Mouse (Mus musculus) G1E (cell line): ENCODE measurements around the gene Btg4. TPM values are rescaled to one million over a fixed set of nuclear protein-coding genes. Genes with fewer than 3 reads are reported as not detected.
"Not testable (repeated sequence)": the region's sequence is repeated elsewhere in the genome, so short reads cannot be mapped to it uniquely, and the experiment has no call there.

Experiments used
- ATAC-seq: 2 replicates; pipeline ENCODE4 v1.8.0; 2016; ENCODE audit warnings: mild to moderate bottlenecking; ENCODE audit not compliant: insufficient number of reproducible peaks, poor library complexity, low FRiP score, severe bottlenecking; ENCODE audit errors: extremely low read depth
- DNase-seq: peaks from one replicate; pipeline ENCODE4 v3.0.0; 2012; ENCODE audit warnings: low spot score
- H3K27me3 ChIP-seq: 2 replicates; pipeline ENCODE4 v1.6.1; 2012; ENCODE audit warnings: mild to moderate bottlenecking, low read length, inconsistent platforms; ENCODE audit not compliant: insufficient read depth
- H3K36me3 ChIP-seq: replicated peaks from 2 replicates; pipeline ENCODE3; 2012; ENCODE audit warnings: mild to moderate bottlenecking, inconsistent platforms
- H3K4me1 ChIP-seq: 2 replicates; pipeline ENCODE4 v1.6.1; 2012; ENCODE audit warnings: low read depth, low read length, inconsistent platforms, mixed read lengths; ENCODE audit not compliant: insufficient read depth
- H3K4me3 ChIP-seq: 2 replicates; pipeline ENCODE4 v1.5.1; 2012; ENCODE audit warnings: low read depth, mild to moderate bottlenecking, inconsistent platforms, low read length, moderate library complexity, mixed read lengths
- H3K9me3 ChIP-seq: replicated peaks from 2 replicates; pipeline ENCODE4 v1.6.1; 2012; ENCODE audit warnings: inconsistent platforms
- CTCF ChIP-seq: IDR thresholded peaks from 2 replicates; pipeline ENCODE4 v1.5.1; 2012; ENCODE audit warnings: low read depth, low read length, inconsistent platforms, mixed read lengths
- GATA1 ChIP-seq: IDR thresholded peaks from 2 replicates; pipeline ENCODE4 v1.6.1; 2012; ENCODE audit warnings: borderline replicate concordance, low read length, inconsistent platforms, mixed read lengths
- GATA2 ChIP-seq: IDR thresholded peaks from 2 replicates; pipeline ENCODE4 v1.6.1; 2012; ENCODE audit warnings: low read depth, low read length, inconsistent platforms, borderline replicate concordance
- POLR2AphosphoS5 ChIP-seq: IDR thresholded peaks from 2 replicates; pipeline ENCODE4 v1.6.1; 2012; ENCODE audit warnings: low read depth, low read length, inconsistent platforms; ENCODE audit not compliant: insufficient replicate concordance
- TAL1 ChIP-seq: conservative IDR thresholded peaks from 2 replicates; pipeline ENCODE4 v1.6.1; 2012; ENCODE audit warnings: low read depth, low read length, inconsistent platforms, mixed read lengths
- polyA plus RNA-seq: library from polyadenylated mRNA; stranded (reverse); fragments of >175 nt; gene quantifications from 2 replicates; pipeline ENCODE4 v1.2.3, GENCODE M21; 2012
- total RNA-seq, 2 experiments: library from RNA; stranded (forward) in 1 of 2; stranded (reverse) in 1 of 2; fragments of 200-1000 nt in 1 of 2; fragments of >200 nt in 1 of 2; fragmentation: Nextera tagmentation in 1 of 2; gene quantifications; 2 replicates each; pipeline ENCODE4 v1.2.3; 2014 to 2017

The Btg4 gene
- total and polyA plus RNA-seq, 3 experiments = not detected

GRCm38 (mm10) chr9:51138301-51138700 is 77.6 kb downstream of the Btg4 start:
- TF ChIP-seq CTCF (no peak), POLR2AphosphoS5 (no peak), GATA2 (no peak), TAL1 (no peak), GATA1 (no peak)
- DNase-seq (no peak), ATAC-seq (no peak)
- Histone ChIP-seq H3K27me3 (peaks cover 26% of the 10 kb centered on the region), H3K4me1 (peaks cover 19% of the 10 kb centered on the region), H3K9me3 (no peaks in the 10 kb centered on the region), H3K4me3 (no peak overlapping the region), H3K36me3 (no peaks in the 10 kb centered on the region)

- not testable (repeated sequence) for H3K9me3 ChIP-seq, ATAC-seq, H3K4me3 ChIP-seq, H3K36me3 ChIP-seq, DNase-seq
- peaks cover 18% of the 10 kb centered on the region for H3K4me1 ChIP-seq
- H3K27me3 ChIP-seq = peaks cover 28% of the 10 kb centered on the region
Observed at GRCm38 (mm10) chr9:51139401-51139800, 78.7 kb downstream of the Btg4 start.

GRCm38 (mm10) chr9:51140711-51141110 is 80.0 kb downstream of the Btg4 start:
- no peak overlapping the region for H3K4me3 ChIP-seq
- no peak for TF ChIP-seq GATA2
- TF ChIP-seq CTCF = no peak
- TF ChIP-seq TAL1 = no peak
- no peak for TF ChIP-seq GATA1
- no peak for TF ChIP-seq POLR2AphosphoS5
- H3K9me3 ChIP-seq = peaks cover 4% of the 10 kb centered on the region; the same call in 1 of the 2 replicates
- peaks cover 27% of the 10 kb centered on the region for H3K27me3 ChIP-seq
- ATAC-seq (no peak), DNase-seq (no peak)
- H3K36me3 ChIP-seq = no peaks in the 10 kb centered on the region
- H3K4me1 ChIP-seq = peaks cover 18% of the 10 kb centered on the region

GRCm38 (mm10) chr9:51143437-51143836 is 82.7 kb downstream of the Btg4 start:
- ATAC-seq (no peak), DNase-seq (no peak)
- peaks cover 4% of the 10 kb centered on the region; the same call in 1 of the 2 replicates for H3K9me3 ChIP-seq
- no peak overlapping the region for H3K4me3 ChIP-seq
- no peak for TF ChIP-seq GATA1
- TF ChIP-seq GATA2 = no peak
- no peak for TF ChIP-seq TAL1
- TF ChIP-seq CTCF = no peak
- TF ChIP-seq POLR2AphosphoS5 = no peak
- H3K27me3 ChIP-seq = peaks cover 41% of the 10 kb centered on the region
- H3K36me3 ChIP-seq = no peaks in the 10 kb centered on the region
- peaks cover 4% of the 10 kb centered on the region; the same call in 1 of the 2 replicates for H3K4me1 ChIP-seq

- ATAC-seq = no peak
- Histone ChIP-seq H3K4me1 (peaks cover 4% of the 10 kb centered on the region; the same call in 1 of the 2 replicates), H3K27me3 (peaks cover 46% of the 10 kb centered on the region), H3K36me3 (no peaks in the 10 kb centered on the region), H3K9me3 (peaks cover 4% of the 10 kb centered on the region; the same call in 1 of the 2 replicates), H3K4me3 (no peak overlapping the region)
- TF ChIP-seq TAL1 (no peak), CTCF (no peak), GATA2 (no peak), GATA1 (no peak), POLR2AphosphoS5 (no peak)
- no peak for DNase-seq
Observed at GRCm38 (mm10) chr9:51144218-51144617, 83.5 kb downstream of the Btg4 start.

GRCm38 (mm10) chr9:51146496-51146895 is 85.8 kb downstream of the Btg4 start:
- TF ChIP-seq TAL1 (no peak), POLR2AphosphoS5 (no peak), GATA2 (no peak), GATA1 (no peak), CTCF (no peak)
- no peaks in the 10 kb centered on the region for H3K36me3 ChIP-seq
- no peak for DNase-seq
- peaks cover 62% of the 10 kb centered on the region for H3K27me3 ChIP-seq
- 0 out of 2 replicates have a peak, but pooled peaks cover 7% of the 10 kb centered on the region for H3K4me1 ChIP-seq
- H3K4me3 ChIP-seq = no peak overlapping the region
- no peak for ATAC-seq
- H3K9me3 ChIP-seq = peaks cover 4% of the 10 kb centered on the region; the same call in 1 of the 2 replicates

- ATAC-seq = no peak
Observed at GRCm38 (mm10) chr9:51147294-51147693, 86.6 kb downstream of the Btg4 start.

More at GRCm38 (mm10) chr9:51147294-51147693, 86.6 kb downstream of the Btg4 start:
- no peak overlapping the region for H3K4me3 ChIP-seq
- H3K27me3 ChIP-seq = peaks cover 65% of the 10 kb centered on the region
- H3K9me3 ChIP-seq = peaks cover 4% of the 10 kb centered on the region; the same call in 1 of the 2 replicates
- no peaks in the 10 kb centered on the region for H3K36me3 ChIP-seq
- peaks cover 12% of the 10 kb centered on the region; the same call in 1 of the 2 replicates for H3K4me1 ChIP-seq
- no peak for DNase-seq
- no peak for TF ChIP-seq GATA1
- no peak for TF ChIP-seq GATA2
- no peak for TF ChIP-seq POLR2AphosphoS5
- TF ChIP-seq TAL1 = no peak
- no peak for TF ChIP-seq CTCF
